Mouse (Mus musculus) adrenal gland, postnatal 25 days (tissue): ENCODE results near the gene Krtap21-1. TPM values are rescaled to one million over a fixed set of nuclear protein-coding genes. Genes with fewer than 3 reads are reported as not detected.

Experiments
- DNase-seq: peaks from one replicate; pipeline ENCODE4 v3.0.0; 2021; ENCODE audit warnings: mixed read lengths
- long read RNA-seq: library from polyadenylated mRNA; stranded (forward); transcript quantifications from one replicate; pipeline ENCODE4 v2.0.0, GENCODE M21; 2021
- total RNA-seq: library from RNA; stranded (reverse); gene quantifications from 2 replicates; pipeline ENCODE4 v1.2.3, GENCODE M21; 2021

Gene Krtap21-1
- not detected in 2 replicates for total RNA-seq
- long read RNA-seq, result 0 reads

- no peak for DNase-seq
These were observed at the start of gene Krtap21-1 for GRCm38 (mm10) chr16:89403768-89404167. Gene Krtap21-1, minus strand, starts transcription at chr16:89403868.

- no peak for DNase-seq
These were observed 25.9 kb upstream of the Krtap21-1 start for GRCm38 (mm10) chr16:89429586-89429985.

GRCm38 (mm10) chr16:89425310-89425709 lies 21.6 kb upstream of the Krtap21-1 start:
- DNase-seq, result no peak

- no peak for DNase-seq
These were observed 16.3 kb upstream of the Krtap21-1 start, which contains the start of gene Krtap6-2 for GRCm38 (mm10) chr16:89420011-89420410. Gene Krtap6-2, minus strand, starts transcription at chr16:89420111.

GRCm38 (mm10) chr16:89416311-89416710 lies 12.6 kb upstream of the Krtap21-1 start:
- DNase-seq, result peak; percentile 3

- no peak for DNase-seq
These were observed 6.8 kb upstream of the Krtap21-1 start for GRCm38 (mm10) chr16:89410345-89411068.

GRCm38 (mm10) chr16:89372734-89373461 lies 30.8 kb downstream of the Krtap21-1 start:
- no peak for DNase-seq

Other genes starting within 250 kb of the Krtap21-1 start
- not detected in 2 replicates for gene Gm9789, start 245.9 kb downstream of the Krtap21-1 start, total RNA-seq
- not detected in 2 replicates for gene Gm7735, start 234.4 kb downstream of the Krtap21-1 start, total RNA-seq
- gene 1110057P08Rik, start 229.1 kb downstream of the Krtap21-1 start, total RNA-seq, result not detected in 2 replicates
- gene Krtap20-2, start 198.0 kb downstream of the Krtap21-1 start, total RNA-seq, result not detected in 2 replicates
- gene Krtap6-2, start 16.2 kb upstream of the Krtap21-1 start, total RNA-seq, result not detected in 2 replicates
- gene Krtap8-1, start 84.1 kb upstream of the Krtap21-1 start, total RNA-seq, result not detected in 2 replicates
- not detected in 2 replicates for gene Krtap7-1, start 104.5 kb upstream of the Krtap21-1 start, total RNA-seq
- not detected in 2 replicates for gene Krtap11-1, start 167.3 kb upstream of the Krtap21-1 start, total RNA-seq